Comparison of ENCODE assay signal across 12 mouse cellular contexts in genomic region chr4:59260871-59261515, GRCm38 (mm10).
A peak's percentile ranks its signal among the peaks of the same experiment; 100 is the strongest.
DNase-seq lines count a peak whose midpoint lies in the region; ATAC-seq and TF ChIP-seq lines count a peak whose summit lies in the region.
"Had no signal": no experiment of that assay in that cellular context is flagged by ENCODE, and none has a peak within 500 bp of the region (broad histone marks: within the 10 kb centered on the region; RNA-seq: fewer than 3 reads in every experiment).

No protein-coding gene starts in this region.

- no peak overlapping the region; the same call in 1 of the 2 replicates for H3K4me2 ChIP-seq in heart, postnatal 0 days (ENCODE audit: low read depth, low read length)
- H3K4me2 ChIP-seq in kidney, embryonic 16.5 days (replicated peaks; ENCODE audit: low read depth, low read length): no peak overlapping the region
- H3K4me2 ChIP-seq: hindbrain, embryonic 15.5 days had no signal

- H3K27ac ChIP-seq in heart, postnatal 0 days (ENCODE audit: low read depth): peak overlapping the region; percentile 30; the same call in 1 of the 2 replicates
- 0 out of 2 replicates have a peak overlapping the region, but pooled peaks have one; percentile 4 for H3K27ac ChIP-seq in brown adipose tissue, adult 24 weeks (replicated peaks; ENCODE audit: low read depth, low read length)
- H3K27ac ChIP-seq in kidney, embryonic 16.5 days (ENCODE audit: low read length): no peak overlapping the region
- H3K27ac ChIP-seq: hindbrain, embryonic 15.5 days had no signal

- 71% methylated on average over 13 of the region's 13 CpGs for WGBS in heart, postnatal 0 days
- WGBS in kidney, embryonic 16.5 days: 81% methylated on average over 13 of the region's 13 CpGs

- TF ChIP-seq CTCF in heart, postnatal 0 days (IDR thresholded peaks at IDR 0.05; ENCODE audit: low read depth): no peak

- H3K9me3 ChIP-seq in heart, postnatal 0 days (replicated peaks; ENCODE audit: control insufficient read depth, low read length): no peaks in the 10 kb centered on the region
- H3K9me3 ChIP-seq in kidney, embryonic 16.5 days (ENCODE audit: low read length): no peaks in the 10 kb centered on the region
- H3K9me3 ChIP-seq: hindbrain, embryonic 15.5 days had no signal

- no peaks in the 10 kb centered on the region for H3K4me1 ChIP-seq in heart, postnatal 0 days (ENCODE audit: control insufficient read depth, insufficient read depth)
- H3K4me1 ChIP-seq in brown adipose tissue, adult 24 weeks (ENCODE audit: control insufficient read depth, insufficient read depth, insufficient read length, low read length): peaks cover 24% of the 10 kb centered on the region; the same call in 1 of the 2 replicates
- no peaks in the 10 kb centered on the region for H3K4me1 ChIP-seq in kidney, embryonic 16.5 days (ENCODE audit: insufficient read depth, low read length)
- H3K4me1 ChIP-seq: hindbrain, embryonic 15.5 days had no signal

- H3K4me3 ChIP-seq in heart, postnatal 0 days (ENCODE audit: low read depth, low read length): no peak overlapping the region
- H3K4me3 ChIP-seq in brown adipose tissue, adult 24 weeks (ENCODE audit: insufficient read depth, low read depth, low read length): no peak overlapping the region
- H3K4me3 ChIP-seq in kidney, embryonic 16.5 days (ENCODE audit: low read length): no peak overlapping the region
- H3K4me3 ChIP-seq: hindbrain, embryonic 15.5 days; myocyte had no signal

- no peak for ATAC-seq in heart, postnatal 0 days (ENCODE audit: insufficient read depth, low read depth)
- ATAC-seq in megakaryocyte, adult 5-6 weeks (ENCODE audit: poor library complexity, severe bottlenecking): peak; percentile 73
- ATAC-seq in kidney, embryonic 16.5 days (ENCODE audit: low FRiP score, low TSS enrichment): no peak
- ATAC-seq: forebrain, embryonic 16.5 days; lung, postnatal 0 days had no signal

- DNase-seq in heart, postnatal 0 days (ENCODE audit: low spot score): no peak
- DNase-seq in heart, postnatal 10 days: no peak
- peak; percentile 58 to 59 for DNase-seq in thymus, postnatal 10 days (ENCODE audit: low spot score in 2 of 2)
- no peak for DNase-seq in left cerebral cortex, adult 11 months (ENCODE audit: low spot score)
- no peak for DNase-seq in left cerebral cortex, postnatal 4 days

- TF ChIP-seq EP300 in heart, postnatal 0 days (IDR thresholded peaks at IDR 0.05; ENCODE audit: low read depth): no peak

- intact Hi-C loops in heart, postnatal 10 days (cut with DNase I): no loop called here
- intact Hi-C loops in left cerebral cortex, postnatal 4 days (cut with DNase I): no loop called here

- no peaks in the 10 kb centered on the region for H3K27me3 ChIP-seq in heart, postnatal 0 days (ENCODE audit: control insufficient read depth, insufficient read depth, low read length)
- H3K27me3 ChIP-seq in kidney, embryonic 16.5 days (ENCODE audit: insufficient read depth, low read length): no peaks in the 10 kb centered on the region
- H3K27me3 ChIP-seq: hindbrain, embryonic 15.5 days had no signal

- no peak overlapping the region for H3K9ac ChIP-seq in heart, postnatal 0 days (replicated peaks; ENCODE audit: low read depth, low read length)
- no peak overlapping the region for H3K9ac ChIP-seq in kidney, embryonic 16.5 days (replicated peaks; ENCODE audit: low read length)
- H3K9ac ChIP-seq: hindbrain, embryonic 15.5 days had no signal

- H3K36me3 ChIP-seq in heart, postnatal 0 days (replicated peaks; ENCODE audit: control insufficient read depth, insufficient read depth, low read length): no peaks in the 10 kb centered on the region
- H3K36me3 ChIP-seq in kidney, embryonic 16.5 days (ENCODE audit: insufficient read depth, low read length): no peaks in the 10 kb centered on the region
- H3K36me3 ChIP-seq: hindbrain, embryonic 15.5 days had no signal

Comparison
In these comparisons a context has a peak if more than half of its experiments do, and no peak if none do; other contexts are left out.
1. DNase-seq: peak in thymus, postnatal 10 days (2 of 2); none in heart, postnatal 0 days (single experiment), heart, postnatal 10 days (0 of 2), left cerebral cortex, adult 11 months (single experiment) and left cerebral cortex, postnatal 4 days (single experiment).